Mouse (Mus musculus) kidney, embryonic 16.5 days (tissue): ENCODE results near the gene Sppl2b. TPM values are rescaled to one million over a fixed set of nuclear protein-coding genes. Genes with fewer than 3 reads are reported as not detected.

Experiments used
- ATAC-seq: fragments of 200-750 bp; cut with Nextera tagmentation; 2 replicates; pipeline ENCODE4 v1.8.0; 2017; ENCODE audit warnings: moderate TSS enrichment; ENCODE audit not compliant: low FRiP score, low TSS enrichment
- H3K27ac ChIP-seq: fragments of 300-500 bp; sonication (generic); 2 replicates; pipeline ENCODE4 v1.5.1; 2014; ENCODE audit warnings: low read length
- H3K27me3 ChIP-seq: fragments of 300-500 bp; sonication (generic); 2 replicates; pipeline ENCODE4 v1.6.1; 2014; ENCODE audit warnings: low read length, control low read depth, mixed read lengths; ENCODE audit not compliant: insufficient read depth
- H3K36me3 ChIP-seq: fragments of 300-500 bp; sonication (generic); 2 replicates; pipeline ENCODE4 v1.6.1; 2014; ENCODE audit warnings: low read length, control low read depth, mixed read lengths; ENCODE audit not compliant: insufficient read depth
- H3K4me1 ChIP-seq: fragments of 300-500 bp; sonication (generic); 2 replicates; pipeline ENCODE4 v1.6.1; 2014; ENCODE audit warnings: low read length, control low read depth, mixed read lengths; ENCODE audit not compliant: insufficient read depth
- H3K4me2 ChIP-seq: fragments of 300-500 bp; sonication (generic); replicated peaks from 2 replicates; pipeline ENCODE4 v1.6.1; 2014; ENCODE audit warnings: low read depth, low read length
- H3K4me3 ChIP-seq: fragments of 300-500 bp; sonication (generic); 2 replicates; pipeline ENCODE4 v1.5.1; 2014; ENCODE audit warnings: mild to moderate bottlenecking, low read length
- H3K9ac ChIP-seq: fragments of 300-500 bp; sonication (generic); replicated peaks from 2 replicates; pipeline ENCODE4 v1.6.1; 2014; ENCODE audit warnings: low read length
- H3K9me3 ChIP-seq: fragments of 300-500 bp; sonication (generic); 2 replicates; pipeline ENCODE4 v1.6.1; 2016; ENCODE audit warnings: low read length, control low read depth
- WGBS: fragments of 180-500 bp; shearing (Covaris S2); extraction: QIAGEN DNeasy Blood & Tissue Kit; methylation state at CpG from one replicate; pipeline ENCODE4 v1.1.7; 2014; 5-methylcytosine and 5-hydroxymethylcytosine counted together
- polyA plus RNA-seq: library from polyadenylated mRNA; unstranded; fragments of >200 nt; fragmentation: Nextera tagmentation; extraction: Ambion mirVana; gene quantifications from 2 replicates; pipeline ENCODE4 v1.2.1, GENCODE M21; 2015

Gene Sppl2b
- polyA plus RNA-seq, 1 experiment from 2014 or later = 54.0 TPM

DNA sequence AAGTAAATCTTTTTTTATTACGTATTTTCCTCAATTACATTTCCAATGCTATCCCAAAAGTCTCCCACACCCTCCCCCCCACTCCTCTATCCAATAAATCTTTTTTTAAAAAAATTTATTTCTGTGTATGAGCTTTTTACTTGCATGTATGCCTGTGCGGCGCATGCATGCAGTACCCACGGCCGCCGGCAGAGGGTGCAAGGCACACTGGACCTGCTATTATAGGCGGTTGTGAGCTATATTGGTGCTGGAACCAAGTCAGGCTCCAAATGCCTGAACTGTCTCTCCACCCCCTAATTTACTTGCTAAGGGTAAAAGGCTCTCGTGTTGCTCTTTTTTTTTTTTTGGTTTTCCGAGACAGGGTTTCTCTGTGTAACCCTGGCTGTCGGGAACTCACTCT is 26.2 kb downstream of the Sppl2b start:
- Histone ChIP-seq H3K4me3 (no peak overlapping the region), H3K9me3 (no peaks in the 10 kb centered on the region), H3K27ac (no peak overlapping the region), H3K27me3 (no peaks in the 10 kb centered on the region), H3K4me1 (no peaks in the 10 kb centered on the region), H3K4me2 (no peak overlapping the region), H3K9ac (no peak overlapping the region), H3K36me3 (no peaks in the 10 kb centered on the region)
- no peak for ATAC-seq
- WGBS = 31% methylated on average over 10 of the region's 10 CpGs

DNA sequence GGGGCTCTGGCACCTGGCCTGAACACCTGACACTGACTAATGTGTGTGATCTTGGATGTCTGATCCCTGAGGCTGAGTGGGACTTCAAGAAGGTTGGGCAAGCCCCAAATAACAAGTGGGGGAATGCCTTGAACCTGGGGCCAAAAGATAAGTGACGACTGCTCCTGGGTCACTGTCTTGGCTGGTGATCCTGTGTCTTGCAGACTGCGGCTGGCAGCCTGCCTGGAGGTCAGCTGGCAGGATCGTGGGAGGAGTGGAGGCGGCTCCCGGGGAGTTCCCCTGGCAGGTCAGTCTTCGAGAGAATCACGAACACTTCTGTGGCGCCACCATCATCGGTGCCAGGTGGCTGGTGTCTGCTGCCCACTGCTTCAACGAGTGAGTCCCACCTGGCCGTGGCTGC is 32.1 kb downstream of the Sppl2b start:
- H3K4me3 ChIP-seq = no peak overlapping the region

DNA sequence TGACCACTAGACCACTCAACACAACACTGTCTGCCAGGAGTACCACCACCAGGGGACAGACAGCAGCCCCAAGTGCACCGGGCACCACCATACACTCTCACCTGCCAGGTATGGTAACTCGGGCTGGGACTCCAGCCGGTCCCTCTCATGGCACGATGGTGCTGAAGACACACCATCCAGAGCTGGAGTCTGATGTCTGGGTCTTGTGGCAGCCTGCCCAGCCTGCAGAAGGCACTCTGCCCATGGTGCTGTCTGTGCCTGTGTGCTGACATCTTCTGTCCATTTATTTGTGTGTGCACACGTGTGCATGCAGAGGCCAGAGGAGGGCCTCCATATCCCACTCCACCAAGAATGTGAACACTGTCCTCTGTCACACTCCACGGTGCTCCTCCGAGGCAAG is 40.0 kb downstream of the Sppl2b start:
- H3K4me1 ChIP-seq = peaks cover 11% of the 10 kb centered on the region
- no peaks in the 10 kb centered on the region for H3K27me3 ChIP-seq
- 80% methylated on average over 7 of the region's 7 CpGs for WGBS
- no peak overlapping the region for H3K9ac ChIP-seq
- H3K4me2 ChIP-seq = no peak overlapping the region
- H3K36me3 ChIP-seq = peaks cover 5% of the 10 kb centered on the region; the same call in 1 of the 2 replicates
- ATAC-seq = no peak
- no peaks in the 10 kb centered on the region for H3K9me3 ChIP-seq
- no peak overlapping the region for H3K4me3 ChIP-seq
- no peak overlapping the region for H3K27ac ChIP-seq

More for the DNA sequence above, 32.1 kb downstream of the Sppl2b start:
- H3K9me3 ChIP-seq = no peaks in the 10 kb centered on the region
- H3K4me1 ChIP-seq = no peaks in the 10 kb centered on the region
- no peaks in the 10 kb centered on the region for H3K36me3 ChIP-seq
- H3K4me2 ChIP-seq = no peak overlapping the region
- H3K27ac ChIP-seq = no peak overlapping the region
- peaks cover 11% of the 10 kb centered on the region; the same call in 1 of the 2 replicates for H3K27me3 ChIP-seq
- H3K9ac ChIP-seq = no peak overlapping the region
- no peak for ATAC-seq
- WGBS = 36% methylated on average over 11 of the region's 11 CpGs

DNA sequence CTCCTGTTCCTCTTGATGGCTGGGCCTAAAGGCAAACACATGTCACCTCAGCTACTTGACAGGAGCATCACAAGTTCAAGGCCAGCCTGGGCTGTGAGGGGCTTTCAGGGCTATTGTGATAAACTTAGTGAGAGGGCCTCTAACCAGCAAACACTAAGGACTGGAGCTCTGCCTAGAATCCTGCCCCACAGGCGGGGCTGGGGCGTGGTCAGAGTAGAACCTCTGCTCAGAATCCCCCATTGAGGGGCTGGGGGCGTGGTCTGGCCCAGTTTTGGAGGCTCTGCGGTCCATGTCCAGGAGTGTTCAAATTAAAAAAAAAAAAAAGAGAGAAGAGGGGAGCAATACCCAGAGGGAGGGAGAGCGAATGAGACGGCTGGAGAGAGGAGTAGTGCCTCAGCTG is 40.6 kb downstream of the Sppl2b start:
- Histone ChIP-seq H3K4me3 (no peak overlapping the region), H3K27ac (no peak overlapping the region), H3K4me2 (no peak overlapping the region), H3K9me3 (no peaks in the 10 kb centered on the region), H3K9ac (no peak overlapping the region), H3K36me3 (peaks cover 5% of the 10 kb centered on the region; the same call in 1 of the 2 replicates), H3K4me1 (peaks cover 11% of the 10 kb centered on the region), H3K27me3 (no peaks in the 10 kb centered on the region)
- 80% methylated on average over 6 of the region's 6 CpGs for WGBS
- ATAC-seq = no peak

DNA sequence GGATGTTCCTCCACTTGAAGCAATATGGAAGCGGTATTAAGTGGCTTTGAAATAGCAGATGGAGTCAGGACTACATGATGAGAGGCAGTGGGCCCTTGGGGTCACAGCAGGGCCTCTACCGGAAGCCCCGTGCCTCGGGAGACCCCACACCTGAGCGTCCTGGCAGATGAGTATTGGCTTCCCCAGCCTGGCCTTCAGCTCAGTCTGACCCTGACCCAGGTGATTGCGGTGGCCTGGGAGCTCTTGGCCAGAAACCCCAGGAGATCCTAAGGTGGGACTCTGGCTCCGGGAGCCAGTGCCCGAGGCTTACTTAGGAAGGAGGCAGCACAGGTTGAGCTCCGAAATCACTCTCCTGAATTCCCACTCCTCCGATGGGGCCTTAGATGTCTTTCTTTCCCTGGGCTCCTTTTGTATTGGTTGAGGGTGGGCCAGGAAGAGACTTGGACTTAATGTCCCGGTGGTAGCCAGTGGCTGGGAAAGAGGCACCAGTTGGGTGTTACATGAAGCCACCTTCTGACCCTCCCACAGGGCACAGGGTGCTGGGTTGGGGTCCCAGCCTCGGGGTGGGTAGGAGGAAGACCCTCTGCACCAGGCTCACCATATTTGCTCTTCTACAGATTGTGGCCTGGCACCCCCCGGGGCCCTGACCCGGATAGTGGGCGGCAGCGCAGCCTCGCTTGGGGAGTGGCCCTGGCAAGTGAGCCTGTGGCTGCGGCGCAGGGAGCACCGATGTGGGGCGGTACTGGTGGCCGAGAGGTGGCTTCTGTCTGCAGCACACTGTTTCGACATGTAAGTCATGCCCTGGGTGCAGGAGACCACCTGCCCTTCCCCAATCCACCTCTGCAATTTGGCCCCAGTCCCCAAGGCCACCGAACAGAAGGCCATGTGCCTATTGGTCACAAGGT is 41.8 kb downstream of the Sppl2b start:
- Histone ChIP-seq H3K9me3 (no peaks in the 10 kb centered on the region), H3K4me1 (peaks cover 11% of the 10 kb centered on the region), H3K36me3 (peaks cover 5% of the 10 kb centered on the region; the same call in 1 of the 2 replicates), H3K27ac (no peak overlapping the region), H3K4me3 (no peak overlapping the region), H3K9ac (no peak overlapping the region), H3K27me3 (no peaks in the 10 kb centered on the region), H3K4me2 (no peak overlapping the region)
- WGBS = 77% methylated on average over 24 of the region's 24 CpGs
- no peak for ATAC-seq

DNA sequence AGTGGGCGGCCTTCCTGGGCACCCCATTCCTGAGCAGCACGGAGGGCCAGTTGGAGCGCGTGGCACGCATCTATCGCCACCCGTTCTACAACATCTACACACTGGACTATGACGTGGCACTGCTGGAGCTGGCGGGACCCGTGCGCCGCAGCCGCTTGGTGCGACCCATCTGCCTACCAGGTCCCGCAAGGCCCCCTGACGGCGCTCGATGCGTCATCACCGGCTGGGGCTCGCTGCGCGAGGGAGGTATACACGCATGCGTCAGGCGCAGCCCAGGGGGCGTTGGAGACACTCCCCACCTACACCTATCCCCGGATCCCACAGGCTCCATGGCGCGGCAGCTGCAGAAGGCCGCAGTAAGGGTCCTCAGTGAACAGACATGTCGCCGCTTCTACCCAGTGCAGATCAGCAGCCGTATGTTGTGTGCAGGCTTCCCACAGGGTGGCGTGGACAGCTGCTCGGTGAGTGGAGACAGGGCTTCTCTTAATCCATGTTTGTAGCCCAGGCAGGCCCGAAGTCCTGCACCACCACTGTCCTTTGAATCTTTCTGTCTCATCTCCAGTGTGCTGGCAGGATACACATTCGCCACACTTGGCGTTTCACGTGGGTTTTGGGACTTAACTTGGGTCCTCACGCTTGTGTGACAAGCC is 42.9 kb downstream of the Sppl2b start:
- H3K9ac ChIP-seq = no peak overlapping the region
- WGBS = 34% methylated on average over 41 of the region's 41 CpGs
- peaks cover 8% of the 10 kb centered on the region for H3K36me3 ChIP-seq
- peaks cover 11% of the 10 kb centered on the region for H3K4me1 ChIP-seq
- no peak for ATAC-seq
- no peaks in the 10 kb centered on the region for H3K9me3 ChIP-seq
- peak overlapping the region; percentile 15; the same call in 1 of the 2 replicates for H3K4me2 ChIP-seq
- H3K4me3 ChIP-seq = no peak overlapping the region
- no peak overlapping the region for H3K27ac ChIP-seq
- no peaks in the 10 kb centered on the region for H3K27me3 ChIP-seq

DNA sequence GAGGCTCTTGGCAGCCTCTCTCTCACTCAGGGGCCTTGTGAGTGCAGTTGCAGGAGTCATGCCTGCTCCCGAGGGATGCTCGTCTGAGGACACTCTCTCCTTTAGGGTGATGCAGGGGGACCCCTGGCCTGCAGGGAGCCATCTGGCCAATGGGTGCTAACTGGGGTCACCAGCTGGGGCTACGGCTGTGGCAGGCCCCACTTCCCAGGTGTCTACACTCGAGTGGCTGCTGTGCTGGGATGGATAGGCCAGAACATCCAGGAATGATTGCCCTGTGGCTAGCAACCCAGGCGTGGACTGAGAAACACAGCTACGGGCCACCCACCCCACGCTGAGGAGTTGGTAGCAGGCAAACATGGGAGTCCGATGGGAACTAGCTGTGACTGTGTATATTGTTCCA is 44.0 kb downstream of the Sppl2b start:
- Histone ChIP-seq H3K27me3 (no peaks in the 10 kb centered on the region), H3K27ac (no peak overlapping the region), H3K36me3 (peaks cover 18% of the 10 kb centered on the region), H3K9me3 (no peaks in the 10 kb centered on the region), H3K9ac (no peak overlapping the region), H3K4me1 (peaks cover 11% of the 10 kb centered on the region), H3K4me2 (0 out of 2 replicates have a peak overlapping the region, but pooled peaks have one; percentile 82), H3K4me3 (no peak overlapping the region)
- 91% methylated on average over 8 of the region's 8 CpGs for WGBS
- ATAC-seq = no peak

DNA sequence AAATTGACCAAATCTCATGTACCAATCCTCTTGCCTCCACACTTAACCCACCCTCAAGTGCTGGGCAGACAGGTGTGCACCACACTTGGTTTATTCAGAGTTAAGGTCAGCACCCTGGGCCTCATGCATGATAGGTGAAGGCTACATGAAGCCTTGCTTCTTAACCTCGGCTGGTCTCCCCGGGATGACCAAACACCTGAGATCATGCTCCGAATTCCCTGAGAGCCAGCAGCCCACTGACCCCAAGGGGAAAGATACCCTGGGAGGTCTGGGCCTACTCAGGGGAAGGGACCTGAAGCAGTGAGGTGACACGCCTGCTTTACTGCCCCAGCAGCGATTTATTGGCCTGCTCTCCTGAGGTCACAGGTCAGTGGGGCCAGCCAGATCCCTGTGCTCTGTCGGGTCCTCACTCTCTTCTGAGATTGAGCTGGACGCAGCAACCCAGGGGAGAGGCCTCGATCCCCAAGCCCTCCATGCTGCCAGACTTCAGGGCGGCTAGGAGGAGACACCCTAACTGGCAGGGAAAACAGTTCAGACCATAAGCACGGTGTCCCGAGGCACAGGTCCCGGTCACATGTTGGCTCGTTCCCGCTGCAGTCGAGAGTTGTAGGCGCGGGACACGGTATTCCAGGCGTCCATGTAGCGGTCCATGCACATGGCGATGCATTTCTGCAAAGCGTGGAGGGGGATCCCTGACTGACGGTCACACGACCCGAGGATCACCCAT is 44.7 kb downstream of the Sppl2b start:
- 7% methylated on average over 25 of the region's 25 CpGs for WGBS
- no peak overlapping the region; the same call in 1 of the 2 replicates for H3K27ac ChIP-seq
- H3K4me2 ChIP-seq = peak overlapping the region; percentile 82
- no peaks in the 10 kb centered on the region for H3K9me3 ChIP-seq
- peaks cover 25% of the 10 kb centered on the region for H3K36me3 ChIP-seq
- peaks cover 11% of the 10 kb centered on the region for H3K4me1 ChIP-seq
- no peak for ATAC-seq
- peak overlapping the region; percentile 87 for H3K4me3 ChIP-seq
- H3K27me3 ChIP-seq = no peaks in the 10 kb centered on the region
- H3K9ac ChIP-seq = peak overlapping the region; percentile 87

DNA sequence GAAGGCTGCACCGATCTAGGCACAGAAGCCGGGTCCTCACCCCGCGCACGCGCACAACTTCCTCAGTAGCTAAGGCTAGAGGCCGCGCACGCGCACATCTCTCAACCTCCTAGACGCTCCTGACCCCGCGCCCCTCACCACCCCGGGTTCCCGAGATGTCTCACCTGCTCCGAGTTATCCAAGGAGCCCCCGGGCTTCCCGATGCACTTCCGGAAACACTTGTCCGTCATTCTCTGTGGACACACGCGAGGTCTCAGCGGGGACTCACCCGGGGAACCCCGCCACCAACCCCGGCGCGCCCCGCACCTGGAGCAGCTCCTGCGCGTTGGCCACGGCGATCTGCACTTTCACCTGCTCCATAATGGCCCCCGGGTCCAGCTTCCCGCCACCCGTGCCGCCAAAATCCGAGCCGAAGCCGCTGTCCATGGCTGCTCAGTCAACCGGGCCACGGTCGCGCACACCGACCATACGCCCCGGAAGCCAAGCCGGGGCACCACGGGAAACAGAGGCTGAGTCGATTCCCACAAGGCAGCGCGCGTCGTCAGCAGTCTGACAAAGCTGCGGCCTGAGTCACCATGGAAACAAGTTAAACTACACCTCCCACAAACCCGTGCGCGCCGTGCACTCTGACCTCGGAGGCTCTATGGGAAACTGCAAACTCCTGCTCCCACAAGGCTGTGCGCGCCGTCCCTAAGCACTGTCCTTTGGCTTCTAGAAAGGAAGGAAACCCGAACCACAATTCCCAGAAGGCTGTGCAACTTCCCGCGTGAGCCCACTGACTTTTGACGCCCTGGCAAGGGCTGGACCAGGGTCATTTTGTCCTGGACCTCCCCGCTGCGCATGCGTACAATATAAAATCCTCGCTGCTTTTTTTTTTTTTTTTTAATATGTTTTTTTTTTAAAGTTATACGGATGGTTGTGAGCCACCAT is 45.5 kb downstream of the Sppl2b start, which contains the start of gene Timm13:
TSS of gene Timm13 (minus strand) at position 652 of the 930 bp plus-strand sequence.
- WGBS = under 1% methylated on average over 72 of the region's 72 CpGs
- peaks cover 32% of the 10 kb centered on the region for H3K36me3 ChIP-seq

More for the DNA sequence above, 45.5 kb downstream of the Sppl2b start, which contains the start of gene Timm13:
- Histone ChIP-seq H3K4me3 (peak within 1 kb of the TSS; percentile 87), H3K9ac (peak within 1 kb of the TSS; percentile 87), H3K27me3 (no peaks in the 10 kb centered on the region), H3K4me1 (peaks cover 11% of the 10 kb centered on the region), H3K9me3 (no peaks in the 10 kb centered on the region), H3K4me2 (peak within 1 kb of the TSS; percentile 82), H3K27ac (peak within 1 kb of the TSS; percentile 87)
- ATAC-seq = peak; percentile 95
